Mouse (Mus musculus): ENCODE measurements around the gene Grk3. TPM values are rescaled to one million over a fixed set of nuclear protein-coding genes. Genes with fewer than 3 reads are reported as not detected.

The Grk3 gene
- 3.2 TPM for total RNA-seq (2023)

DNA sequence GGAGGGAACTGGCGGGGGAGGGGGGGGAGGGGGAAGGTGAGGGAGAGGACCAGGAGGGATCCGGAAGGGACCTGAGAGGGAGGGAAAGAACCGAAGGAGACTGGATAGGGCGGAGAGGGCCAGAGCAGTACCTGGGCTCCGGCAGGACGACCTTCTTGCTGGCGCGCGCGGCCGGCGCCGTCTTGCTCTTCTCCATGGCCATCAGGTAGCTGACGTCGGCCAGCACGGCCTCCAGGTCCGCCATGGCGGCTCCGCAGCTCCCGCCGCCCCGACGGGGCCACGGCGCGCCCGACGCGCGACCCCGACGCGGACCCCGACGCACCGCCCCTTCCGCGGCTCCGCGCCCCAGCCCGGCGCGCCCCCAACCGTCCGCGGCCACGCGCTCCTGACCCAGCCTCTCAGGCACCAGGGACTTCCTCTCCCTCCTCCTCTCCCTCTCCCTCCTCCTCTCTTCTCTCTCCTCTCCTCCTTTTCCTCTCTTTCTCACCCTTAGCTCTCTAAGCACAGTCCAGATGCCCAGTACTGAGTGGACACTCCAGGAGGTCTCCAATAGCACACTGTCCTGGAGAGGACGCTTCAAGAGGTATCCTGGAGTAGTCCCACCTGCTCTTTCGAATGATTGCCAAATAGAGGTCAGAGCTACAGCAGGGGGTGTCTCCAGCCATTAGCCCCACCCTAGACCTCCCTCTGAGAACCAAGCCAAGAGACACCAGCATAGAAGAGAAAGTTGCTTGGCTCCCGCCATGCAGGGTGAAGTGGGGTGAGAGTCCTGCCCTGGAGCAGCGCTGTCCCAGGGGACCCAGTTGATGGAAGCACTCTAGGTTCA lies at the start of gene Grk3:
Gene Grk3, minus strand, starts transcription at position 556 of the 826 bp plus-strand sequence.

DNA sequence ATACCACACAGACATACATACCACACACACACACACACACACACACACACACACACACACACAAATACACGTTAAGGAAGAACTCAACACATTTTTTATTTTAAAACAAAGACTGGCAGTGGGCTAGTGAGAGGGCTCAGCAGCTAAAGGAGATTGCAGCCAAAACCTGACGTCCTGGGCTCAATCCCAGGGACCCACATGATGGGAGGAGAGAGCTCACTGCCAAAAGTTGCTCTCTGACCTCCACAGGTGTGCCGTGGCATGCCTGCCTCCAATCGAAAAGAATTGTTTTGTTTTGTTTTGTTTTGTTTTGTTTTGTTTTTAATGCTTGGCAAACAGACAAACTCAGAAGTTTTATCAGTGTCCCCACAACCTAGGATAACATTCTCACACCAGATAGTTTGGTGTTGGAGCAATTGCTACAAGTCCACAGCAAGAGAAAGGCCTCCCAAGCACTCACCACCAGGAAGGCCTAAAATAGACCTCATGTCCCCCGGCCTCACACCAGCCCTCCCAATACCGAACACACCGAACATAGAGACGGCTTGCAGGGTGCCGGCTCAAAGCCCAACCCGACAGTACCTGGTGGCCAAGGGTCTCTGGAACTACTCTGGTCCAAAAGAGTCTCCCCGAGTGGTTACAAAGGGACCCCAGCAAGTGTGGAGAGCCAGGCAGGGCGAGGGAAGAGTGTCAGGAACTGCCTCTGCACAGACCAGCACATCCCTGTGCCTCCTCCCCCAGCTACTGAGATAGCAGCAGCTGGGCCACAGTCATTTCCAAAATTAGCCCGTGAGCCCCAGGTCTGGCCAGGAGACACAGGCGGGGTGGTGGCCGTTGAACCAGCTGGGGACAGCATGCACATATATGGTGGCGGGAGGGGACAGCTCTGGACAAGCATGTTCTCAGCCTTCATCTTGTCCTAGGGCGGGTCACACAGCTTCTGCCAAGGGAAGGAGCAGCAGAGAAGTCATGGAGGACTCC lies 119.6 kb downstream of the Grk3 start, which contains the start of gene Myo18b:
Gene Myo18b, minus strand, starts transcription at position 689 of the 981 bp plus-strand sequence.

Other genes starting within 250 kb of the Grk3 start
- gene Myo18b, start 119.4 kb downstream of the Grk3 start, total RNA-seq (2023), result 0.27 TPM
- not detected for gene Crybb2, start 54.3 kb upstream of the Grk3 start, total RNA-seq (2023)
- 1.1 TPM for gene Crybb3, start 65.8 kb upstream of the Grk3 start, total RNA-seq (2023)
- gene 2900026A02Rik, start 205.4 kb upstream of the Grk3 start, total RNA-seq (2023), result 0.65 TPM
- not detected for gene Tmem211, start 211.1 kb upstream of the Grk3 start, total RNA-seq (2023)

All from CD4-positive naive resting alpha-beta T cell, adult 57 days (primary cell).